Mouse (Mus musculus) CH12.LX (cell line): ENCODE measurements around the gene Ahnak. TPM values are rescaled to one million over a fixed set of nuclear protein-coding genes. Genes with fewer than 3 reads are reported as not detected.

ENCODE experiments used
- DNase-seq: peaks from one replicate; pipeline ENCODE4 v3.0.0-alpha.2; 2013; ENCODE audit errors: extremely low read depth
- H3K27ac ChIP-seq: 2 replicates; pipeline ENCODE4 v1.5.1; 2012; ENCODE audit warnings: low read depth, mild to moderate bottlenecking, control low read depth, moderate library complexity; ENCODE audit not compliant: insufficient read depth
- H3K27me3 ChIP-seq: replicated peaks from 2 replicates; pipeline ENCODE3; 2012; ENCODE audit warnings: inconsistent platforms
- H3K36me3 ChIP-seq, 2 experiments: replicated peaks in 1 of 2; 2 replicates each; pipeline versions ENCODE3 to v1.6.1; 2012; ENCODE audit warnings: inconsistent platforms in 1 of 2, low read length in 1 of 2, mild to moderate bottlenecking in 1 of 2, mixed read lengths in 1 of 2, moderate library complexity in 1 of 2; ENCODE audit not compliant: control insufficient read depth in 1 of 2, insufficient read depth in 1 of 2
- H3K4me1 ChIP-seq, 2 experiments: 2 replicates each; pipeline ENCODE4 v1.6.1; 2012; ENCODE audit warnings: inconsistent platforms in 1 of 2, moderate library complexity in 1 of 2; ENCODE audit not compliant: insufficient read depth in 2 of 2, control insufficient read depth in 1 of 2
- H3K4me2 ChIP-seq: 2 replicates; pipeline ENCODE4 v1.6.1; 2012; ENCODE audit warnings: low read depth, mild to moderate bottlenecking, control low read depth; ENCODE audit not compliant: poor library complexity, insufficient read depth, severe bottlenecking
- H3K4me3 ChIP-seq, 3 experiments: fragments of 150-350 bp in 1 of 3; sonication (generic) in 1 of 3; replicated peaks in 1 of 3; 2 replicates each; pipeline versions ENCODE3 to v1.5.1; 2011 to 2012; ENCODE audit warnings: low read depth in 2 of 3, low read length in 2 of 3, mild to moderate bottlenecking in 2 of 3, moderate library complexity in 2 of 3, control low read depth in 1 of 3, improper control_type of control experiment in 1 of 3, inconsistent platforms in 1 of 3, mixed read lengths in 1 of 3; ENCODE audit not compliant: poor library complexity in 1 of 3
- H3K79me2 ChIP-seq: replicated peaks from 2 replicates; pipeline ENCODE4 v1.6.1; 2012; ENCODE audit warnings: mild to moderate bottlenecking, moderate library complexity; ENCODE audit not compliant: control insufficient read depth, poor library complexity, insufficient read depth, severe bottlenecking; ENCODE audit errors: extremely low read depth
- H3K9ac ChIP-seq: 2 replicates; pipeline ENCODE4 v1.6.1; 2012; ENCODE audit warnings: low read depth, mild to moderate bottlenecking, control low read depth, moderate library complexity; ENCODE audit not compliant: insufficient read depth
- H3K9me3 ChIP-seq: replicated peaks from 2 replicates; pipeline ENCODE3; 2012; ENCODE audit warnings: low read length, inconsistent platforms, mixed read lengths
- CHD2 ChIP-seq: IDR thresholded peaks from 2 replicates; pipeline ENCODE4 v1.6.1; 2011; ENCODE audit warnings: low read length, improper control_type of control experiment
- CTCF ChIP-seq, 2 experiments: IDR thresholded peaks in 1 of 2; conservative IDR thresholded peaks in 1 of 2; 2 replicates each; pipeline ENCODE4 v1.5.1; 2011 to 2012; ENCODE audit warnings: low read depth in 2 of 2, low read length in 2 of 2, improper control_type of control experiment in 1 of 2, inconsistent platforms in 1 of 2, mild to moderate bottlenecking in 1 of 2, moderate library complexity in 1 of 2
- GABPA ChIP-seq: IDR thresholded peaks from 2 replicates; pipeline ENCODE4 v1.6.1; 2012; ENCODE audit warnings: low read depth, low read length, improper control_type of control experiment, inconsistent platforms; ENCODE audit not compliant: insufficient replicate concordance
- JUND ChIP-seq: conservative IDR thresholded peaks from 2 replicates; pipeline ENCODE4 v1.6.1; 2011; ENCODE audit warnings: low read depth, low read length, improper control_type of control experiment
- KAT2A ChIP-seq: IDR thresholded peaks from 2 replicates; pipeline ENCODE4 v1.6.1; 2012; ENCODE audit warnings: low read length, improper control_type of control experiment, inconsistent platforms; ENCODE audit not compliant: insufficient replicate concordance
- MAX ChIP-seq: IDR thresholded peaks from 2 replicates; pipeline ENCODE4 v1.6.1; 2011; ENCODE audit warnings: low read length, improper control_type of control experiment
- MAZ ChIP-seq: IDR thresholded peaks from 2 replicates; pipeline ENCODE4 v1.6.1; 2012; ENCODE audit warnings: low read depth, mild to moderate bottlenecking, inconsistent platforms, low read length, improper control_type of control experiment, moderate library complexity
- MXI1 ChIP-seq: IDR thresholded peaks from 2 replicates; pipeline ENCODE4 v1.6.1; 2011; ENCODE audit warnings: mild to moderate bottlenecking, low read depth, low read length, improper control_type of control experiment
- PAX5 ChIP-seq: IDR thresholded peaks from 2 replicates; pipeline ENCODE4 v1.6.1; 2012; ENCODE audit warnings: low read length, inconsistent platforms, mixed read lengths
- RAD21 ChIP-seq: IDR thresholded peaks from 2 replicates; pipeline ENCODE4 v1.6.1; 2011; ENCODE audit warnings: low read depth, mild to moderate bottlenecking, low read length, improper control_type of control experiment, moderate library complexity
- SIN3A ChIP-seq: IDR thresholded peaks from 2 replicates; pipeline ENCODE4 v1.6.1; 2012; ENCODE audit warnings: low read length, improper control_type of control experiment, inconsistent platforms
- SMC3 ChIP-seq: IDR thresholded peaks from 2 replicates; pipeline ENCODE4 v1.6.1; 2011; ENCODE audit warnings: low read depth, low read length, improper control_type of control experiment
- ZKSCAN1 ChIP-seq: IDR thresholded peaks from 2 replicates; pipeline ENCODE4 v1.6.1; 2012; ENCODE audit warnings: low read depth, inconsistent platforms, low read length, improper control_type of control experiment, borderline replicate concordance
- ZNF384 ChIP-seq: IDR thresholded peaks from 2 replicates; pipeline ENCODE4 v1.6.1; 2012; ENCODE audit warnings: low read depth, low read length, improper control_type of control experiment, inconsistent platforms
- dilution Hi-C: fragments of 300-500 bp; cut with MboI; formaldehyde crosslinking; loops from 2 replicates; pipeline ENCODE4 v1.14.3; 2020; ENCODE audit warnings: low sequenced_read_pairs; ENCODE audit not compliant: extremely low pct_unique_long_range_greater_than_20kb, extremely low pct_ligation_motif_present
- in situ Hi-C: fragments of 300-500 bp; cut with MboI; formaldehyde crosslinking; loops from 3 replicates; pipeline ENCODE4 v1.14.3; 2019; ENCODE audit warnings: low sequenced_read_pairs, low pct_ligation_motif_present, low pct_unique_long_range_greater_than_20kb, mixed read lengths
- polyA plus RNA-seq: library from polyadenylated mRNA; unstranded; fragments of >175 nt; gene quantifications from 2 replicates; pipeline ENCODE4 v1.2.1, GENCODE M21; 2012; ENCODE audit warnings: low read depth; ENCODE audit not compliant: insufficient read length
- total RNA-seq, 2 experiments: library from RNA; depleted of rRNA; stranded (reverse); fragments of 300-350 nt in 1 of 2; fragments of >200 nt in 1 of 2; gene quantifications; 2 replicates each; pipeline ENCODE4 v1.2.3; 2012 to 2014

Gene Ahnak
- total and polyA plus RNA-seq, 3 experiments, result 1.7 to 21.7 (median 1.8) TPM

GRCm38 (mm10) chr19:9107379-9107755 is 118.3 kb downstream of the Ahnak start:
- no peak overlapping the region for H3K4me2 ChIP-seq
- in situ Hi-C loops (loop anchor here (25.0 kb wide), 1 partner anchor 370 kb away; the partner anchor contains the start of genes 1700092M07Rik, Stx5a and Wdr74), dilution Hi-C loops (no loop called here)
- no peaks in the 10 kb centered on the region for H3K27me3 ChIP-seq
- no peak overlapping the region for H3K27ac ChIP-seq
- no peaks in the 10 kb centered on the region for H3K9me3 ChIP-seq
- H3K4me3 ChIP-seq, result no peak overlapping the region
- H3K4me1 ChIP-seq, result peaks cover 6 to 40% of the 10 kb centered on the region in 2 experiments; a peak in 3 of 4 replicates
- peaks cover under 1 to 9% of the 10 kb centered on the region in 2 experiments for H3K36me3 ChIP-seq
- no peak overlapping the region for H3K9ac ChIP-seq
- no peak for TF ChIP-seq MAX
- no peak for DNase-seq
- no peaks in the 10 kb centered on the region for H3K79me2 ChIP-seq

- TF ChIP-seq MXI1 (no peak), ZKSCAN1 (no peak), ZNF384 (peak; percentile 83), SIN3A (no peak), GABPA (no peak), RAD21 (peak; percentile 62), MAZ (no peak), CHD2 (no peak), PAX5 (no peak), KAT2A (no peak), SMC3 (peak; percentile 67), CTCF (conservative IDR thresholded peaks at IDR 0.05 in 1 of 2, IDR thresholded peaks at IDR 0.05 in 1 of 2; ENCODE audit: low read depth in 2 of 2, low read length in 2 of 2) (peak in 1 of 2 experiments; percentile 55; a peak in 2 of 4 replicates), JUND (no peak)
- TF ChIP-seq, all 38 proteins: peak for 4
- Histone ChIP-seq H3K9ac (no peak overlapping the region), H3K36me3 (peaks cover 10 to 20% of the 10 kb centered on the region in 2 experiments), H3K27ac (no peak overlapping the region), H3K4me2 (no peak overlapping the region), H3K27me3 (no peaks in the 10 kb centered on the region), H3K79me2 (no peaks in the 10 kb centered on the region), H3K4me3 (no peak overlapping the region), H3K9me3 (no peaks in the 10 kb centered on the region), H3K4me1 (peaks cover 6 to 38% of the 10 kb centered on the region in 2 experiments; a peak in 3 of 4 replicates)
- dilution Hi-C loops (no loop called here), in situ Hi-C loops (loop anchor here (25.0 kb wide), 1 partner anchor 371 kb away; the partner anchor contains the start of genes 1700092M07Rik, Stx5a and Wdr74)
- no peak for DNase-seq
Observed at GRCm38 (mm10) chr19:9108536-9108935, 119.5 kb downstream of the Ahnak start.
